Mouse (Mus musculus): ENCODE data around the gene Erc2. TPM values are rescaled to one million over a fixed set of nuclear protein-coding genes. Genes with fewer than 3 reads are reported as not detected.

Erc2 gene
- polyA plus RNA-seq, 1 experiment from 2014 or later: 5.7 TPM

DNA sequence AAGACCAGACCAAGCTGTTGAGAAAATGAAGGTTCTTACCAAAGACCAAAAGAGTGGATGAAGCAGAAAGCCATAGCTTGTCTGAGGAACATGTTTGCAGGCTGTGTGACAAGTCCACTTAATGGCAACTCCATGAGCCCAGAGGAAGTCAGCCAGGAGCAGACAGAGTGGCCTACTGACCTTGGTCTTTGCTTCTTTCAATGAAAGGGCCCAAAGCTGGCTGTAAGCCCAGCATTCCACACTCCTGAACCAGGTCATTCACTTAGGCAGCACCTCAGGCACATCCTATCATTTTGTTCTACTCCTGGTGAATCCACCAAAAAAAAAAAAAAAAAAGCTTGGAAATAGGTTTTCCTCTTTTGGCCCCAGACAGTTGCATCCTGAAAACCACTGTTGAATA, 664.3 kb downstream of the Erc2 start:
- ATAC-seq (ENCODE audit: insufficient number of reproducible peaks, low FRiP score, low TSS enrichment, low read depth) (no peak), DNase-seq (ENCODE audit: low spot score) (no peak)

DNA sequence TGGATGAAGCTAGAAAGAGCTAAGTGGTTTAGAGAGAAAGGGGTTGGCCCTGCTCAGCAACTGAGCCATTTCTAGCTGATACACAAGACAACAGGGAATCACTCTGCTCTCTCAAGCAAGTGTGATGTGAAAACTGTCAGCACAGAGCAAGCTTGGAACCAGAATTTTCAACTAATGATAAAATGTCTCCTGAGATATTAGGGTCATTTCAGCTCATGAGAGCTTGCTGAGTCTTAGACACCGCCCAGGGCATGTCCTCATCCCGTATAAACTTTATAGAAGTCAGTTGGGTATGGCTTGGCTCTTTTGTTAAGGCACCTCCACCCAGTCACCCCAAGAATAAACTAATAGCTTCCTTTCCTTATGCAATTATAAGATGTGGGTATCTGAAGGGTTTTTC, 666.0 kb downstream of the Erc2 start:
- 79% methylated on average over 2 of the region's 2 CpGs for WGBS
- H3K27me3 ChIP-seq (ENCODE audit: control insufficient read depth, insufficient read depth, low read length): no peaks in the 10 kb centered on the region
- no peak overlapping the region for H3K9ac ChIP-seq (ENCODE audit: low read length)
- no peak overlapping the region for H3K4me3 ChIP-seq (ENCODE audit: low read depth, low read length)
- no peak for ATAC-seq (ENCODE audit: insufficient number of reproducible peaks, low FRiP score, low TSS enrichment, low read depth)
- H3K4me2 ChIP-seq (ENCODE audit: low read depth, severe bottlenecking): no peak overlapping the region
- no peak overlapping the region for H3K27ac ChIP-seq (replicated peaks; ENCODE audit: low read depth, low read length)
- no peaks in the 10 kb centered on the region for H3K9me3 ChIP-seq (ENCODE audit: control insufficient read depth, low read length)
- no peak for DNase-seq (ENCODE audit: low spot score)
- no peaks in the 10 kb centered on the region for H3K4me1 ChIP-seq (ENCODE audit: control insufficient read depth, insufficient read depth, low read length)
- no peaks in the 10 kb centered on the region for H3K36me3 ChIP-seq (ENCODE audit: control insufficient read depth, insufficient read depth, low read length)

More for the DNA sequence above, 664.3 kb downstream of the Erc2 start:
- Histone ChIP-seq H3K4me1 (ENCODE audit: control insufficient read depth, insufficient read depth, low read length) (no peaks in the 10 kb centered on the region), H3K27me3 (ENCODE audit: control insufficient read depth, insufficient read depth, low read length) (no peaks in the 10 kb centered on the region), H3K9ac (ENCODE audit: low read length) (no peak overlapping the region), H3K4me2 (ENCODE audit: low read depth, severe bottlenecking) (no peak overlapping the region), H3K4me3 (ENCODE audit: low read depth, low read length) (no peak overlapping the region), H3K36me3 (ENCODE audit: control insufficient read depth, insufficient read depth, low read length) (no peaks in the 10 kb centered on the region), H3K9me3 (ENCODE audit: control insufficient read depth, low read length) (no peaks in the 10 kb centered on the region), H3K27ac (replicated peaks; ENCODE audit: low read depth, low read length) (no peak overlapping the region)

- Histone ChIP-seq H3K27me3 (ENCODE audit: control insufficient read depth, insufficient read depth, low read length) (no peaks in the 10 kb centered on the region), H3K4me2 (ENCODE audit: low read depth, severe bottlenecking) (no peak overlapping the region), H3K36me3 (ENCODE audit: control insufficient read depth, insufficient read depth, low read length) (no peaks in the 10 kb centered on the region), H3K9me3 (ENCODE audit: control insufficient read depth, low read length) (no peaks in the 10 kb centered on the region), H3K4me1 (ENCODE audit: control insufficient read depth, insufficient read depth, low read length) (no peaks in the 10 kb centered on the region), H3K27ac (replicated peaks; ENCODE audit: low read depth, low read length) (no peak overlapping the region), H3K9ac (ENCODE audit: low read length) (no peak overlapping the region), H3K4me3 (ENCODE audit: low read depth, low read length) (no peak overlapping the region)
- 76% methylated on average over 2 of the region's 2 CpGs for WGBS
- DNase-seq (ENCODE audit: low spot score) (no peak), ATAC-seq (ENCODE audit: insufficient number of reproducible peaks, low FRiP score, low TSS enrichment, low read depth) (no peak)
These were observed 666.7 kb downstream of the Erc2 start for GRCm38 (mm10) chr14:28288926-28289325.

DNA sequence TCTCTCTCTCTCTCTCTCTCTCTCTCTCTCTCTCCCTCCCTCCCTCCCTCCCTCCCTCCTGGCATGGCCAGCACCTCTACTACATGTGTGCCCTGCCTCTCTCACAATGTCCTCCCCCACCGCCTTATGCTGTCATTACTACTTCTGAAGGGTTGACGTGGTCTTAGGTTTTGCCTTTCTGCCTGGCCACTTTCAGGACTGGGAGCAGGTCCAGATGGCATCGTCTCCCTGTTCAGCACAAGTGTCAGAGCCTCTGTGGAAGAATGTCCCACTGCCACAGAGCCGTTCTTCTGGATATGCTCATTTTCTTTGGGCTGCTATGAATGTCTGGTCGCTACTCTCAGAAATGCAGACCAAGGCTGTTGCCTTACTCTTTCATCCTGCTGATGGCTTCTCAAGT, 671.7 kb downstream of the Erc2 start:
- H3K9me3 ChIP-seq (ENCODE audit: control insufficient read depth, low read length): no peaks in the 10 kb centered on the region
- ATAC-seq (ENCODE audit: insufficient number of reproducible peaks, low FRiP score, low TSS enrichment, low read depth): no peak
- H3K36me3 ChIP-seq (ENCODE audit: control insufficient read depth, insufficient read depth, low read length): no peaks in the 10 kb centered on the region
- H3K4me3 ChIP-seq (ENCODE audit: low read depth, low read length): no peak overlapping the region
- peaks cover 5% of the 10 kb centered on the region for H3K4me1 ChIP-seq (ENCODE audit: control insufficient read depth, insufficient read depth, low read length)
- no peaks in the 10 kb centered on the region for H3K27me3 ChIP-seq (ENCODE audit: control insufficient read depth, insufficient read depth, low read length)
- no peak for DNase-seq (ENCODE audit: low spot score)
- no peak overlapping the region for H3K4me2 ChIP-seq (ENCODE audit: low read depth, severe bottlenecking)
- 93% methylated on average over 5 of the region's 5 CpGs for WGBS
- no peak overlapping the region for H3K9ac ChIP-seq (ENCODE audit: low read length)
- H3K27ac ChIP-seq (replicated peaks; ENCODE audit: low read depth, low read length): no peak overlapping the region

GRCm38 (mm10) chr14:28295145-28295544, 672.9 kb downstream of the Erc2 start:
- H3K4me2 ChIP-seq (ENCODE audit: low read depth, severe bottlenecking): no peak overlapping the region
- H3K27me3 ChIP-seq (ENCODE audit: control insufficient read depth, insufficient read depth, low read length): no peaks in the 10 kb centered on the region
- peaks cover 5% of the 10 kb centered on the region for H3K4me1 ChIP-seq (ENCODE audit: control insufficient read depth, insufficient read depth, low read length)
- no peak overlapping the region for H3K4me3 ChIP-seq (ENCODE audit: low read depth, low read length)
- H3K27ac ChIP-seq (replicated peaks; ENCODE audit: low read depth, low read length): no peak overlapping the region
- H3K9ac ChIP-seq (ENCODE audit: low read length): no peak overlapping the region
- 50% methylated on average over 4 of the region's 4 CpGs for WGBS
- H3K36me3 ChIP-seq (ENCODE audit: control insufficient read depth, insufficient read depth, low read length): no peaks in the 10 kb centered on the region
- ATAC-seq (ENCODE audit: insufficient number of reproducible peaks, low FRiP score, low TSS enrichment, low read depth) (no peak), DNase-seq (ENCODE audit: low spot score) (peak; percentile 34)
- H3K9me3 ChIP-seq (ENCODE audit: control insufficient read depth, low read length): no peaks in the 10 kb centered on the region

DNA sequence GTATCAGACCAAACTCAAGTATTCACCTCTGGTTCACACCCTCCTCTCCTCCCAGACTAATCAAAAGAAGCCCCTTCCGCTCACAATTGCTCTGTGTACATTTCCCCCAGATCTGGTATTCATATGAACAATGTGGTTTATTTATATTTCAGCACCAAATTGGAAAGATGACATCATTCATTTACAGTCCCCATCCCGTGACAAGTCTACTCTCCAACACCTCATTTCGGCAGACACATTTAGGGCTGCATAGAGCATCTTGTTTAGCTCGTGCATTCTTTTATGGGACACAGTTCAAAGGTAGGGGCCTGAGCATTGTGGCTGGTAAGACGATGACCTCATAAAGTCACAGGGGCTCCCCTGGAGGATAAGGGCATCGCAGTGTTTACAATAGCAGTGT, 677.9 kb downstream of the Erc2 start:
- Histone ChIP-seq H3K4me1 (ENCODE audit: control insufficient read depth, insufficient read depth, low read length) (peaks cover 6% of the 10 kb centered on the region), H3K36me3 (ENCODE audit: control insufficient read depth, insufficient read depth, low read length) (no peaks in the 10 kb centered on the region), H3K4me2 (ENCODE audit: low read depth, severe bottlenecking) (no peak overlapping the region), H3K9ac (ENCODE audit: low read length) (no peak overlapping the region), H3K9me3 (ENCODE audit: control insufficient read depth, low read length) (no peaks in the 10 kb centered on the region), H3K4me3 (ENCODE audit: low read depth, low read length) (no peak overlapping the region), H3K27ac (replicated peaks; ENCODE audit: low read depth, low read length) (no peak overlapping the region), H3K27me3 (ENCODE audit: control insufficient read depth, insufficient read depth, low read length) (no peaks in the 10 kb centered on the region)
- DNase-seq (ENCODE audit: low spot score) (no peak), ATAC-seq (ENCODE audit: insufficient number of reproducible peaks, low FRiP score, low TSS enrichment, low read depth) (no peak)
- 51% methylated on average over 6 of the region's 6 CpGs for WGBS

GRCm38 (mm10) chr14:28301251-28301650, 679.0 kb downstream of the Erc2 start:
- WGBS: 48% methylated on average over 5 of the region's 5 CpGs
- no peaks in the 10 kb centered on the region for H3K27me3 ChIP-seq (ENCODE audit: control insufficient read depth, insufficient read depth, low read length)

DNA sequence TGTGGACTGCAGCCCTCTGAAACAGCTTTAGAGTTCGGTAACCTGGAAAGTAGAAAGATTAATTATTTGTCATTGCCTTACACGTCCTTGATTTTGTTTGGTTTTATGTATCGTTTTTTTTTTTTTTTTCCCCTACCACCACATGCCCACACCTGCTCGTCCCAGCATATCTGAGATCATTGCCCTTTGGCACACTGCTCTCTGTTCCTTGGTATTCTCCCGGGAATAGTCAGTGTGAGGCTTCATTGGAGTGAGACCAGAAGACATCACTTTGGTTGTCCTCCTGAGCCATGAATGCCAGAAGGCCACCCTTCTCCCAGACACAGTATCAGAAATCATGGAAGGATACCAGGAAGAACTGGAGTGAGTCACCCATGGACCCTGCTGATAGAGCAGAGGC, 681.9 kb downstream of the Erc2 start:
- ATAC-seq (ENCODE audit: insufficient number of reproducible peaks, low FRiP score, low TSS enrichment, low read depth) (no peak), DNase-seq (ENCODE audit: low spot score) (no peak)
- no peaks in the 10 kb centered on the region for H3K36me3 ChIP-seq (ENCODE audit: control insufficient read depth, insufficient read depth, low read length)
- WGBS: 76% methylated on average over 5 of the region's 5 CpGs
- H3K4me2 ChIP-seq (ENCODE audit: low read depth, severe bottlenecking): no peak overlapping the region
- H3K4me3 ChIP-seq (ENCODE audit: low read depth, low read length): no peak overlapping the region
- no peak overlapping the region for H3K27ac ChIP-seq (replicated peaks; ENCODE audit: low read depth, low read length)
- H3K9me3 ChIP-seq (ENCODE audit: control insufficient read depth, low read length): no peaks in the 10 kb centered on the region
- H3K27me3 ChIP-seq (ENCODE audit: control insufficient read depth, insufficient read depth, low read length): no peaks in the 10 kb centered on the region
- no peak overlapping the region for H3K9ac ChIP-seq (ENCODE audit: low read length)
- 0 out of 2 replicates have a peak, but pooled peaks cover 2% of the 10 kb centered on the region for H3K4me1 ChIP-seq (ENCODE audit: control insufficient read depth, insufficient read depth, low read length)

More at GRCm38 (mm10) chr14:28301251-28301650, 679.0 kb downstream of the Erc2 start:
- Histone ChIP-seq H3K4me1 (ENCODE audit: control insufficient read depth, insufficient read depth, low read length) (0 out of 2 replicates have a peak, but pooled peaks cover 2% of the 10 kb centered on the region), H3K36me3 (ENCODE audit: control insufficient read depth, insufficient read depth, low read length) (no peaks in the 10 kb centered on the region), H3K9ac (ENCODE audit: low read length) (no peak overlapping the region), H3K27ac (replicated peaks; ENCODE audit: low read depth, low read length) (no peak overlapping the region), H3K4me3 (ENCODE audit: low read depth, low read length) (no peak overlapping the region), H3K4me2 (ENCODE audit: low read depth, severe bottlenecking) (no peak overlapping the region), H3K9me3 (ENCODE audit: control insufficient read depth, low read length) (no peaks in the 10 kb centered on the region)
- peak; percentile 39 for DNase-seq (ENCODE audit: low spot score)
- ATAC-seq (ENCODE audit: insufficient number of reproducible peaks, low FRiP score, low TSS enrichment, low read depth): no peak

- Histone ChIP-seq H3K27ac (replicated peaks; ENCODE audit: low read depth, low read length) (no peak overlapping the region), H3K4me1 (ENCODE audit: control insufficient read depth, insufficient read depth, low read length) (no peaks in the 10 kb centered on the region), H3K27me3 (ENCODE audit: control insufficient read depth, insufficient read depth, low read length) (no peaks in the 10 kb centered on the region), H3K36me3 (ENCODE audit: control insufficient read depth, insufficient read depth, low read length) (no peaks in the 10 kb centered on the region), H3K4me2 (ENCODE audit: low read depth, severe bottlenecking) (no peak overlapping the region), H3K4me3 (ENCODE audit: low read depth, low read length) (no peak overlapping the region), H3K9ac (ENCODE audit: low read length) (no peak overlapping the region), H3K9me3 (ENCODE audit: control insufficient read depth, low read length) (no peaks in the 10 kb centered on the region)
- ATAC-seq (ENCODE audit: insufficient number of reproducible peaks, low FRiP score, low TSS enrichment, low read depth) (no peak), DNase-seq (ENCODE audit: low spot score) (no peak)
- WGBS: 95% methylated on average over 1 of the region's 1 CpGs
These were observed 686.4 kb downstream of the Erc2 start for GRCm38 (mm10) chr14:28308661-28309060.
